Mouse (Mus musculus): ENCODE data around the gene Cdx2. TPM values are rescaled to one million over a fixed set of nuclear protein-coding genes. Genes with fewer than 3 reads are reported as not detected.

Gene Cdx2
- polyA plus RNA-seq, 1 experiment from 2014 or later = not detected

- no peaks in the 10 kb centered on the region for H3K36me3 ChIP-seq
- 1% methylated on average over 39 of the region's 39 CpGs for WGBS
- peaks cover 98% of the 10 kb centered on the region for H3K27me3 ChIP-seq
- no peaks in the 10 kb centered on the region for H3K4me1 ChIP-seq
- H3K27ac ChIP-seq = no peak overlapping the region
- H3K9me3 ChIP-seq = no peaks in the 10 kb centered on the region
- no peak for ATAC-seq (ENCODE audit: insufficient number of reproducible peaks, insufficient read depth, low FRiP score, low TSS enrichment)
- H3K4me3 ChIP-seq = no peak overlapping the region
- no peak overlapping the region for H3K4me2 ChIP-seq (replicated peaks)
- H3K9ac ChIP-seq = no peak overlapping the region
Observed at GRCm38 (mm10) chr5:147314646-147315431, 7.8 kb upstream of the Cdx2 start.

GRCm38 (mm10) chr5:147312830-147313685 lies 6.0 kb upstream of the Cdx2 start:
- ATAC-seq (ENCODE audit: insufficient number of reproducible peaks, insufficient read depth, low FRiP score, low TSS enrichment) = no peak
- WGBS = 1% methylated on average over 27 of the region's 27 CpGs
- Histone ChIP-seq H3K4me2 (replicated peaks) (no peak overlapping the region), H3K4me1 (no peaks in the 10 kb centered on the region), H3K27me3 (peaks cover 100% of the 10 kb centered on the region), H3K36me3 (no peaks in the 10 kb centered on the region), H3K27ac (no peak overlapping the region), H3K9ac (no peak overlapping the region), H3K4me3 (no peak overlapping the region), H3K9me3 (no peaks in the 10 kb centered on the region)

GRCm38 (mm10) chr5:147309786-147310185 lies 2.7 kb upstream of the Cdx2 start:
- Histone ChIP-seq H3K9me3 (no peaks in the 10 kb centered on the region), H3K27ac (no peak overlapping the region), H3K4me2 (replicated peaks) (no peak overlapping the region), H3K4me1 (peaks cover 5% of the 10 kb centered on the region; the same call in 1 of the 2 replicates), H3K4me3 (no peak overlapping the region), H3K36me3 (no peaks in the 10 kb centered on the region), H3K9ac (no peak overlapping the region), H3K27me3 (peaks cover 99% of the 10 kb centered on the region)
- 5% methylated on average over 2 of the region's 2 CpGs for WGBS
- no peak for ATAC-seq (ENCODE audit: insufficient number of reproducible peaks, insufficient read depth, low FRiP score, low TSS enrichment)

- Histone ChIP-seq H3K9me3 (no peaks in the 10 kb centered on the region), H3K4me3 (no peak overlapping the region), H3K9ac (no peak overlapping the region), H3K4me1 (peaks cover 5% of the 10 kb centered on the region; the same call in 1 of the 2 replicates), H3K27me3 (peaks cover 99% of the 10 kb centered on the region), H3K27ac (no peak overlapping the region), H3K36me3 (no peaks in the 10 kb centered on the region), H3K4me2 (replicated peaks) (no peak overlapping the region)
- WGBS = 3% methylated on average over 9 of the region's 9 CpGs
- no peak for ATAC-seq (ENCODE audit: insufficient number of reproducible peaks, insufficient read depth, low FRiP score, low TSS enrichment)
Observed at GRCm38 (mm10) chr5:147308451-147308850, 1.4 kb upstream of the Cdx2 start.

GRCm38 (mm10) chr5:147307398-147307785 lies 322 bp upstream of the Cdx2 start:
- ATAC-seq (ENCODE audit: insufficient number of reproducible peaks, insufficient read depth, low FRiP score, low TSS enrichment) = no peak

GRCm38 (mm10) chr5:147305856-147306637 lies 1.0 kb downstream of the Cdx2 start:
- H3K4me2 ChIP-seq (replicated peaks) = peak overlapping the region; percentile 17; the same call in 1 of the 2 replicates

More at GRCm38 (mm10) chr5:147307398-147307785, 322 bp upstream of the Cdx2 start:
- H3K4me3 ChIP-seq = no peak overlapping the region
- peaks cover 99% of the 10 kb centered on the region for H3K27me3 ChIP-seq
- H3K9ac ChIP-seq = no peak overlapping the region
- no peaks in the 10 kb centered on the region for H3K36me3 ChIP-seq
- H3K4me1 ChIP-seq = peaks cover 5% of the 10 kb centered on the region; the same call in 1 of the 2 replicates
- H3K4me2 ChIP-seq (replicated peaks) = no peak overlapping the region
- no peak overlapping the region for H3K27ac ChIP-seq
- WGBS = 0% methylated on average over 12 of the region's 12 CpGs
- no peaks in the 10 kb centered on the region for H3K9me3 ChIP-seq

GRCm38 (mm10) chr5:147305166-147305565 lies 1.9 kb downstream of the Cdx2 start:
- peaks cover 98% of the 10 kb centered on the region for H3K27me3 ChIP-seq
- H3K4me3 ChIP-seq = no peak overlapping the region
- H3K27ac ChIP-seq = no peak overlapping the region
- WGBS = 2% methylated on average over 16 of the region's 16 CpGs
- H3K36me3 ChIP-seq = no peaks in the 10 kb centered on the region
- H3K9me3 ChIP-seq = no peaks in the 10 kb centered on the region
- H3K4me2 ChIP-seq (replicated peaks) = no peak overlapping the region
- no peak for ATAC-seq (ENCODE audit: insufficient number of reproducible peaks, insufficient read depth, low FRiP score, low TSS enrichment)
- peaks cover 5% of the 10 kb centered on the region; the same call in 1 of the 2 replicates for H3K4me1 ChIP-seq
- H3K9ac ChIP-seq = no peak overlapping the region

More at GRCm38 (mm10) chr5:147305856-147306637, 1.0 kb downstream of the Cdx2 start:
- Histone ChIP-seq H3K36me3 (no peaks in the 10 kb centered on the region), H3K4me1 (peaks cover 5% of the 10 kb centered on the region; the same call in 1 of the 2 replicates), H3K9ac (no peak overlapping the region), H3K27ac (no peak overlapping the region), H3K27me3 (peaks cover 99% of the 10 kb centered on the region), H3K9me3 (no peaks in the 10 kb centered on the region), H3K4me3 (peak overlapping the region; percentile 16; the same call in 1 of the 2 replicates)
- ATAC-seq (ENCODE audit: insufficient number of reproducible peaks, insufficient read depth, low FRiP score, low TSS enrichment) = no peak
- under 1% methylated on average over 58 of the region's 58 CpGs for WGBS

- 0 out of 2 replicates have a peak overlapping the region, but pooled peaks have one; percentile 1 for H3K4me2 ChIP-seq (replicated peaks)
- no peak for ATAC-seq (ENCODE audit: insufficient number of reproducible peaks, insufficient read depth, low FRiP score, low TSS enrichment)
- no peak overlapping the region for H3K4me3 ChIP-seq
- H3K9ac ChIP-seq = no peak overlapping the region
- H3K36me3 ChIP-seq = no peaks in the 10 kb centered on the region
- no peaks in the 10 kb centered on the region for H3K9me3 ChIP-seq
- H3K27ac ChIP-seq = no peak overlapping the region
- peaks cover 98% of the 10 kb centered on the region for H3K27me3 ChIP-seq
- under 1% methylated on average over 54 of the region's 54 CpGs for WGBS
- H3K4me1 ChIP-seq = peaks cover 10% of the 10 kb centered on the region; the same call in 1 of the 2 replicates
Observed at GRCm38 (mm10) chr5:147304276-147305155, 2.6 kb downstream of the Cdx2 start.

GRCm38 (mm10) chr5:147302746-147303400 lies 4.2 kb downstream of the Cdx2 start:
- peaks cover 13% of the 10 kb centered on the region; the same call in 1 of the 2 replicates for H3K4me1 ChIP-seq
- no peak for ATAC-seq (ENCODE audit: insufficient number of reproducible peaks, insufficient read depth, low FRiP score, low TSS enrichment)
- no peaks in the 10 kb centered on the region for H3K36me3 ChIP-seq
- H3K4me2 ChIP-seq (replicated peaks) = no peak overlapping the region
- H3K27ac ChIP-seq = no peak overlapping the region
- H3K9ac ChIP-seq = no peak overlapping the region
- H3K27me3 ChIP-seq = peaks cover 98% of the 10 kb centered on the region
- H3K9me3 ChIP-seq = no peaks in the 10 kb centered on the region
- WGBS = 3% methylated on average over 13 of the region's 13 CpGs
- H3K4me3 ChIP-seq = no peak overlapping the region

- no peak for ATAC-seq (ENCODE audit: insufficient number of reproducible peaks, insufficient read depth, low FRiP score, low TSS enrichment)
- Histone ChIP-seq H3K27me3 (peaks cover 98% of the 10 kb centered on the region), H3K4me3 (no peak overlapping the region), H3K4me1 (peaks cover 13% of the 10 kb centered on the region; the same call in 1 of the 2 replicates), H3K9me3 (no peaks in the 10 kb centered on the region), H3K36me3 (no peaks in the 10 kb centered on the region), H3K4me2 (replicated peaks) (no peak overlapping the region), H3K9ac (no peak overlapping the region), H3K27ac (no peak overlapping the region)
- 3% methylated on average over 8 of the region's 8 CpGs for WGBS
Observed at GRCm38 (mm10) chr5:147302141-147302540, 4.9 kb downstream of the Cdx2 start.
